Mouse (Mus musculus): ENCODE results near the gene Nek10.
"Not testable (repeated sequence)": the region's sequence is repeated elsewhere in the genome, so short reads cannot be mapped to it uniquely, and the experiment has no call there.

The Nek10 gene

GRCm38 (mm10) chr14:14871121-14871520 is 67.9 kb downstream of the Nek10 start:
- no peak for DNase-seq (ENCODE audit: low spot score)

GRCm38 (mm10) chr14:14871700-14872099 is 68.5 kb downstream of the Nek10 start:
- DNase-seq (ENCODE audit: low spot score): no peak

GRCm38 (mm10) chr14:14893932-14894652 is 90.9 kb downstream of the Nek10 start:
- peak; percentile 48 for DNase-seq (ENCODE audit: low spot score)

GRCm38 (mm10) chr14:14894776-14895175 is 91.6 kb downstream of the Nek10 start:
- no peak for DNase-seq (ENCODE audit: low spot score)

- DNase-seq (ENCODE audit: low spot score): no peak
Measured at GRCm38 (mm10) chr14:14895363-14895762, 92.1 kb downstream of the Nek10 start.

GRCm38 (mm10) chr14:14896399-14897136 is 93.4 kb downstream of the Nek10 start:
- DNase-seq (ENCODE audit: low spot score): peak; percentile 18

GRCm38 (mm10) chr14:14904750-14905529 is 101.7 kb downstream of the Nek10 start:
- peak; percentile 80 for DNase-seq (ENCODE audit: low spot score)

GRCm38 (mm10) chr14:14905530-14905852 is 102.3 kb downstream of the Nek10 start:
- DNase-seq (ENCODE audit: low spot score): no peak

GRCm38 (mm10) chr14:14925615-14926014 is 122.4 kb downstream of the Nek10 start:
- DNase-seq (ENCODE audit: low spot score): no peak

GRCm38 (mm10) chr14:14927559-14927958 is 124.3 kb downstream of the Nek10 start:
- DNase-seq (ENCODE audit: low spot score): no peak

GRCm38 (mm10) chr14:14934977-14935376 is 131.8 kb downstream of the Nek10 start:
- no peak for DNase-seq (ENCODE audit: low spot score)

GRCm38 (mm10) chr14:14945930-14946329 is 142.7 kb downstream of the Nek10 start:
- no peak for DNase-seq (ENCODE audit: low spot score)

- DNase-seq (ENCODE audit: low spot score): peak; percentile 57
Measured at GRCm38 (mm10) chr14:14949023-14949422, 145.8 kb downstream of the Nek10 start.

GRCm38 (mm10) chr14:14951808-14952207 is 148.6 kb downstream of the Nek10 start:
- no peak for DNase-seq (ENCODE audit: low spot score)

GRCm38 (mm10) chr14:14959780-14960440 is 156.7 kb downstream of the Nek10 start:
- no peak for DNase-seq (ENCODE audit: low spot score)

- DNase-seq (ENCODE audit: low spot score): no peak
Measured at GRCm38 (mm10) chr14:14960441-14960988, 157.3 kb downstream of the Nek10 start.

- no peak for DNase-seq (ENCODE audit: low spot score)
Measured at GRCm38 (mm10) chr14:14970633-14971032, 167.4 kb downstream of the Nek10 start.

GRCm38 (mm10) chr14:14971056-14971455 is 167.8 kb downstream of the Nek10 start:
- DNase-seq (ENCODE audit: low spot score): no peak

GRCm38 (mm10) chr14:14974156-14974555 is 170.9 kb downstream of the Nek10 start:
- DNase-seq (ENCODE audit: low spot score): peak; percentile 18

- not testable (repeated sequence) for DNase-seq (ENCODE audit: low spot score)
Measured at GRCm38 (mm10) chr14:14984106-14984505, 180.9 kb downstream of the Nek10 start.

GRCm38 (mm10) chr14:14984710-14985647 is 181.8 kb downstream of the Nek10 start:
- peak; percentile 93 for DNase-seq (ENCODE audit: low spot score)

All from retina, embryonic 14.5 days (tissue).